Mouse (Mus musculus): ENCODE data around the gene Zfpl1. TPM values are rescaled to one million over a fixed set of nuclear protein-coding genes. Genes with fewer than 3 reads are reported as not detected.

Zfpl1 gene
- total and polyA plus RNA-seq, 3 experiments = 13.8 to 50.7 (median 15.6) TPM

DNA sequence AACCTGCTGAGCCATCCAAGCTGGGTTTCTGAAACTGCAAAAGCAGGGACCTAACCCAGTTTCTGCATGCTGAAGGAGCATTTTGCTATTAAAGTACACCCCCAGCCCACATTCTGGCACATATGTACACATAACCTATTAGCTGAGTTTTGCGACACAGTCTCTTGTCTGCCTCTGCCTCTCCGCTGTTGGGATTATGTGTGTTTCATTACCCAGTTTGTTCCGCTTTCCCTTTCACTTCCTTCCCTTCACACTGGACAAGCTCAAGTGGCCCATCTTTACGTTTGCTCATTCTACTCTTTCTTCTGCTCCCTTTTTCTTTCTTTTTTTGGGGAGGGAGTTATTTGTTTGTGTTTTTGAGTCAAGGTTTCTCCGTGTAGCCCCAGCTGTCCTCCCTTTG, 10.9 kb downstream of the Zfpl1 start:
- Histone ChIP-seq H3K4me1 (ENCODE audit: control insufficient read depth, insufficient read depth, low read length) (peaks cover 4% of the 10 kb centered on the region), H3K79me2 (replicated peaks; ENCODE audit: control insufficient read depth, insufficient read depth, low read length) (0 out of 2 replicates have a peak, but pooled peaks cover 1% of the 10 kb centered on the region), H3K36me3 (ENCODE audit: control insufficient read depth, insufficient read depth, low read length) (no peaks in the 10 kb centered on the region), H3K27me3 (ENCODE audit: control insufficient read depth, insufficient read depth, low read length) (no peaks in the 10 kb centered on the region), H3K4me3 (no peak overlapping the region), H3K27ac (no peak overlapping the region), H3K9ac (ENCODE audit: low read depth, low read length) (no peak overlapping the region)
- intact Hi-C loops (cut with DNase I) = no loop called here
- 92% methylated on average over 5 of the region's 5 CpGs for WGBS
- TF ChIP-seq CTCF (IDR thresholded peaks at IDR 0.05) (no peak), EP300 (IDR thresholded peaks at IDR 0.05; ENCODE audit: insufficient read depth, low read depth, low read length) (no peak), POLR2A (IDR thresholded peaks at IDR 0.05; ENCODE audit: insufficient read depth, low read depth, low read length) (no peak)
- no peak for DNase-seq

DNA sequence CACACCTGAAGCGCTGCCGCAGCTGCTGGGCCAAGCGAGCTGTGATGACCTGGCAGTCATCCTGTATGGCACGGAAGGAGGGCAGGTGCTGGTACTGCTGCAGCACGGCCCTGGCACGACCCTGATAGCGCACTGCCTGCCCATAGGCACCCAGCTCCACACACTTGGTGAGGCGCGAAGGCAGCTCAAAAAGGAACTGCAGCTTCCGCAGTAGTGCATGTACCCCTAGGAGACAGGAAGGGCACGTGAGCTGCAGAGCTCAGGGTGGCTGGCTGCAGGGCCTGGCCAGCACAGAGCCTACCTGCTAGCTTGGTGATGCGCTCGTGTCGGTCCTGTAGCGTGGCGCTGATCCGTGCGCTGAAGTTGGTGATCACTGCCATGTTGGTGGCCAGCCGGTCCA, 13.5 kb downstream of the Zfpl1 start:
- Histone ChIP-seq H3K27ac (no peak overlapping the region), H3K27me3 (ENCODE audit: control insufficient read depth, insufficient read depth, low read length) (no peaks in the 10 kb centered on the region), H3K36me3 (ENCODE audit: control insufficient read depth, insufficient read depth, low read length) (no peaks in the 10 kb centered on the region), H3K4me3 (no peak overlapping the region), H3K79me2 (replicated peaks; ENCODE audit: control insufficient read depth, insufficient read depth, low read length) (0 out of 2 replicates have a peak, but pooled peaks cover 1% of the 10 kb centered on the region), H3K4me1 (ENCODE audit: control insufficient read depth, insufficient read depth, low read length) (peaks cover 1% of the 10 kb centered on the region), H3K9ac (ENCODE audit: low read depth, low read length) (no peak overlapping the region)
- WGBS = 91% methylated on average over 19 of the region's 19 CpGs
- no peak for DNase-seq
- intact Hi-C loops (cut with DNase I) = no loop called here
- TF ChIP-seq EP300 (IDR thresholded peaks at IDR 0.05; ENCODE audit: insufficient read depth, low read depth, low read length) = no peak
- TF ChIP-seq CTCF (IDR thresholded peaks at IDR 0.05) = no peak
- no peak for TF ChIP-seq POLR2A (IDR thresholded peaks at IDR 0.05; ENCODE audit: insufficient read depth, low read depth, low read length)

DNA sequence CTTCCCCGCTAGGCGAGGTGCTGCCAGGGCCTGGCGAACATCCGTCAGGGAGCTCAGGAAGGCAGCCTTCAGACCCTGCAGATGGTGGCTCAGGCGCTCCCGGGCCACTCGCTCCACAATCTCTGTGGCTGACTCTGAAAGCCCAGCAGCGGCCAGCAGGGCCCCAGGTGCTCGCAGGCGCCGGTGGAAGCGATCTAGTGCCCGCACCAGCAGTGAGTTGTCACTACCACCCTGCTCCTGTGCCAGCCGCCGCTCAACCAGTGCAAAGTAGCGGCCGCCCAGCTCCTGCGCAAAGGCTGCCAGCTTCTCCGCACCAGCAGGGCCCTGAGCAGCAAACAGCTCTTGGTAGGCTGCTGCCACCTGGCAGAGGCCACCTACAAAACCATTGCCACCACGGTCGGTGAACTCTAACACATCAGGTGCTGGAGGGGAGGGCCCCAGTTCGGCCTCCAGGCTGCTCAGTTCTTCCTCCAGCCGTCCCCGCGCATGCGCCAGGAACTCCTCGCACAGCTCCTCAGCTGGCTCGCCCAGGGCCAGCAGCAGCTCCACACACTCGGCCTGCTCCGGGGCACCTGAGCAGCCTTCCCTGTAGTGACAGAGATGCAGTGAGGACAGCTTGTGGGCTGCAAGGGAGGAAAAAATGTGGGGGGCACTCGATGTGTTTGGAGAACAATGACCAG, 14.0 kb downstream of the Zfpl1 start:
- Histone ChIP-seq H3K9ac (ENCODE audit: low read depth, low read length) (no peak overlapping the region), H3K27ac (no peak overlapping the region), H3K4me1 (ENCODE audit: control insufficient read depth, insufficient read depth, low read length) (no peaks in the 10 kb centered on the region), H3K4me3 (no peak overlapping the region), H3K79me2 (replicated peaks; ENCODE audit: control insufficient read depth, insufficient read depth, low read length) (0 out of 2 replicates have a peak, but pooled peaks cover 1% of the 10 kb centered on the region), H3K27me3 (ENCODE audit: control insufficient read depth, insufficient read depth, low read length) (no peaks in the 10 kb centered on the region), H3K36me3 (ENCODE audit: control insufficient read depth, insufficient read depth, low read length) (no peaks in the 10 kb centered on the region)
- WGBS = 91% methylated on average over 31 of the region's 31 CpGs
- TF ChIP-seq EP300 (IDR thresholded peaks at IDR 0.05; ENCODE audit: insufficient read depth, low read depth, low read length) (no peak), CTCF (IDR thresholded peaks at IDR 0.05) (no peak), POLR2A (IDR thresholded peaks at IDR 0.05; ENCODE audit: insufficient read depth, low read depth, low read length) (no peak)
- intact Hi-C loops (cut with DNase I) = no loop called here
- DNase-seq = no peak

DNA sequence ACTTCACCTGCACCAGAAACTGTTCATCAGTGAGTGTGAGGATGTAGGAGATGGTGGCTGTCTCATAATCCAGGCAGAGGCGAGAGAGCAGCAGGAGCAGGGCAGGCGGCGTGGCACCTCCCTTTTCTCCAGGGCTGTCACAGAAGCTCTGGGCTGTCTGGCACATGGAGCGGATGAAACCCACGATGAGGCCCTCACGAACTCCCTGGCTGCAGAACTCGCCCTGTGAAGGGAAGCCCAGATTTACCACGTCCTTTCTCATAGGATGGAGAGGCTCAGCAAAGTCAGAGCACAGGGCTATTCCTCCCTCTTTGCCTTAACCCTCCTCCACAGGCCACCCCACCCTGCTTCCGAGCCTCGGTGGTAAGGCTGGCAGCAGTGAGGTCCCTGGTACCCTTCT, 14.9 kb downstream of the Zfpl1 start:
- Histone ChIP-seq H3K4me3 (no peak overlapping the region), H3K79me2 (replicated peaks; ENCODE audit: control insufficient read depth, insufficient read depth, low read length) (0 out of 2 replicates have a peak, but pooled peaks cover 1% of the 10 kb centered on the region), H3K9ac (ENCODE audit: low read depth, low read length) (no peak overlapping the region), H3K27ac (no peak overlapping the region), H3K36me3 (ENCODE audit: control insufficient read depth, insufficient read depth, low read length) (no peaks in the 10 kb centered on the region), H3K27me3 (ENCODE audit: control insufficient read depth, insufficient read depth, low read length) (no peaks in the 10 kb centered on the region), H3K4me1 (ENCODE audit: control insufficient read depth, insufficient read depth, low read length) (no peaks in the 10 kb centered on the region)
- TF ChIP-seq CTCF (IDR thresholded peaks at IDR 0.05) (no peak), EP300 (IDR thresholded peaks at IDR 0.05; ENCODE audit: insufficient read depth, low read depth, low read length) (no peak), POLR2A (IDR thresholded peaks at IDR 0.05; ENCODE audit: insufficient read depth, low read depth, low read length) (no peak)
- intact Hi-C loops (cut with DNase I) = no loop called here
- 86% methylated on average over 10 of the region's 10 CpGs for WGBS
- no peak for DNase-seq

DNA sequence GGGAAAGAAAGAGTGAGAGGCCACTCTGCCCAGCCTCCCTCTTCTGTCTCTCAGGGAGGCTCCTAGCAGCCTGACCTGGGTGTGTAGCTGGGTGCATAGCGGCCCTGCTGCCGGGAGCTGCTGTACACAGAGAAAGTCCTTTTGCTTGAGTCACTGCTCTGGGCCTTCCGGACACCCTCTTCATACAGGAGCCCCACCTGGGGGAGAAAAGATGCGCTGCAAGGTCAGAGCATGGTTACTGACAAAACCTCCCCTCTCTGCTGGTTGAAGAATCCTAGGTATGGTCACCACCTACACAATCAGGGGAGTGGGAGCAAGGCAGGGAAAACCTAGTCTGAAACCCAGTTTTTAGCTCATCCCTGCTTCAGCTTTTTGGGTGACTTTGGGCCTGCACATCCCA, 15.8 kb downstream of the Zfpl1 start:
- Histone ChIP-seq H3K27me3 (ENCODE audit: control insufficient read depth, insufficient read depth, low read length) (no peaks in the 10 kb centered on the region), H3K9ac (ENCODE audit: low read depth, low read length) (no peak overlapping the region), H3K4me3 (no peak overlapping the region), H3K36me3 (ENCODE audit: control insufficient read depth, insufficient read depth, low read length) (no peaks in the 10 kb centered on the region), H3K27ac (no peak overlapping the region), H3K79me2 (replicated peaks; ENCODE audit: control insufficient read depth, insufficient read depth, low read length) (no peaks in the 10 kb centered on the region), H3K4me1 (ENCODE audit: control insufficient read depth, insufficient read depth, low read length) (no peaks in the 10 kb centered on the region)
- no peak for DNase-seq
- intact Hi-C loops (cut with DNase I) = no loop called here
- no peak for TF ChIP-seq CTCF (IDR thresholded peaks at IDR 0.05)
- no peak for TF ChIP-seq POLR2A (IDR thresholded peaks at IDR 0.05; ENCODE audit: insufficient read depth, low read depth, low read length)
- TF ChIP-seq EP300 (IDR thresholded peaks at IDR 0.05; ENCODE audit: insufficient read depth, low read depth, low read length) = no peak
- WGBS = 81% methylated on average over 4 of the region's 4 CpGs

DNA sequence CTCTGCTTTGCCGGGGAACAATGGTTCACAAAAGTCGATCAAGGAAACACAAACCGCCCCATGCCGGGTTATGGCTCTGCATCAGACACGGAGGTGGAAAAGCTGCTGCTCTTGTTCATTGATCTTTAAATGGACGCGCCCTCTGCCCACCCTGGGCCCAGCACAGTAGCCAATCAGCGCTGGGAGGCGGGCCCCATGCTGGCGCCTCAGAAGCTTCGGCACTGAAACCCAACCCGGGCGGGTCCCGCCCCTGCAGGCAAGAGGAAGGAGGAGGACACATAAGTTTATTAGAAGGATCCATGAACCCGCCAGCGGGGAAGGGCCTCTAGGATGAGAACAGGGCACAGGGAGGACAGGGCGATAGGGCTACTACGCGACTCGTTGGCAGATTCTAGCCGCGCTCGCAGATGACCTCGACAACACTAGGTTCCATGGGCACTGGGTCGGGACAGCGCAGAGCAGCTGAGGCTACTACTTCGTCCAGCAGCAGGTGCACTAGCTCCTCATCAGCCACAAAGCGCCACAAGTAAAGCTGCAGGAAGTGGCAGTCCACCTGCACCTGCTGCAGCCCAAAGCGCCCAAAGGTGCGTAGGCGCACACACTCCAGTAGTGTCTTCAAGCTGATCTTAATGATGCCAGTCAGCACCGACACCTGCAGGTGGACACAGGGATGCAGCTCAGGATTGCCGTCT, 16.9 kb downstream of the Zfpl1 start, which contains the start of gene Tm7sf2:
TSS of gene Tm7sf2 (minus strand) at position 650 of the 692 bp plus-strand sequence.
- intact Hi-C loops (cut with DNase I) = no loop called here
- 0 out of 2 replicates have a peak, but pooled peaks have one; percentile 0 for TF ChIP-seq POLR2A (IDR thresholded peaks at IDR 0.05; ENCODE audit: insufficient read depth, low read depth, low read length)
- peak; percentile 22; the same call in 1 of the 2 replicates for TF ChIP-seq CTCF (IDR thresholded peaks at IDR 0.05)
- no peak for TF ChIP-seq EP300 (IDR thresholded peaks at IDR 0.05; ENCODE audit: insufficient read depth, low read depth, low read length)
- peak; percentile 90 to 93 for DNase-seq
- WGBS = 14% methylated on average over 33 of the region's 33 CpGs
- no peaks in the 10 kb centered on the region for H3K79me2 ChIP-seq (replicated peaks; ENCODE audit: control insufficient read depth, insufficient read depth, low read length)
- H3K9ac ChIP-seq (ENCODE audit: low read depth, low read length) = peak within 1 kb of the TSS; percentile 67
- H3K4me1 ChIP-seq (ENCODE audit: control insufficient read depth, insufficient read depth, low read length) = no peaks in the 10 kb centered on the region
- H3K36me3 ChIP-seq (ENCODE audit: control insufficient read depth, insufficient read depth, low read length) = no peaks in the 10 kb centered on the region
- H3K4me3 ChIP-seq = peak within 1 kb of the TSS; percentile 49
- no peak within 1 kb of the TSS; the same call in 1 of the 2 replicates for H3K27ac ChIP-seq
- no peaks in the 10 kb centered on the region for H3K27me3 ChIP-seq (ENCODE audit: control insufficient read depth, insufficient read depth, low read length)

Data from heart, adult 2 months (tissue).